Mouse (Mus musculus) splenic B cell, adult 2 months (primary cell): ENCODE data around the gene Rcn1.

Experiments
- DNase-seq: peaks from one replicate; pipeline ENCODE4 v3.0.0-alpha.2; 2011; ENCODE audit warnings: low read depth, low spot score
- H3K27me3 ChIP-seq: 2 replicates; pipeline ENCODE4 v1.6.1; 2012; ENCODE audit warnings: mild to moderate bottlenecking, low read length, moderate library complexity, mixed read lengths; ENCODE audit not compliant: control insufficient read depth, poor library complexity, insufficient read depth, severe bottlenecking
- H3K36me3 ChIP-seq: 2 replicates; pipeline ENCODE4 v1.6.1; 2012; ENCODE audit warnings: mild to moderate bottlenecking, low read length, moderate library complexity, mixed read lengths; ENCODE audit not compliant: control insufficient read depth, poor library complexity, insufficient read depth, severe bottlenecking

Rcn1 gene

GRCm38 (mm10) chr2:105336314-105337027 is 62.6 kb downstream of the Rcn1 start:
- H3K27me3 ChIP-seq: no peaks in the 10 kb centered on the region; the same call in 1 of the 2 replicates
- no peaks in the 10 kb centered on the region for H3K36me3 ChIP-seq
- no peak for DNase-seq
